16 mouse cellular contexts compared by ENCODE assay signal in the genomic region with DNA sequence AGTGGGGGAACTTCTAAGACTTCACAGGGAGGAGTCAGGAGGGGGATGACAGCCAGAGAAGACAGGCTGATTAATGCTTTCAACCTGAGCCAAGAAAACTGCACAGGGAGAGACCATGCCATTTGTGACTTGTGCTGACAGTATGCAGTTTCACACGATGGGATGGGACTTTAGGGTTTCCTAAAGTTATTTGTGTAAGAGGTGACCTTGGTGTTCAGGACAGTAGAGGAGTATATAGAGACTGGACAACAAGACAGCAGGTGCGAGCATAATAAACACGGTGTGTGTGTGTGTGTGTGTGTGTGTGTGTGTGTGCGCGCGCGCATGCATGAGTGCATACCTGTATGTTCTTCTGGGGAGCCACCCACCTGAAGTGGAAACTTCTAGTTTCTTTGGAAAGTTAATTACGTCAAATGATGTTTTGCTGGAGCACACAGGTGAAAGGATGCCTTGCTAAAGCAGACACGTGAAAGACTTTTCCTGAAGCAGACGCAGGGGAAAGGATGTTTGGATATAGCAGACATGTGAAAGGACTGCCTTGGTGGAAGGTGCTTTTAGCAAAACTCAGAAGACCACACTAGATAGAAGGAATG. TPM values are rescaled to one million over a fixed set of nuclear protein-coding genes. Genes with fewer than 3 reads are reported as not detected.
DNase-seq lines count a peak whose midpoint lies in the region; ATAC-seq and TF ChIP-seq lines count a peak whose summit lies in the region.
"Had no signal": no experiment of that assay in that cellular context is flagged by ENCODE, and none has a peak within 500 bp of the region (broad histone marks: within the 10 kb centered on the region; RNA-seq: fewer than 3 reads in every experiment).

No protein-coding gene starts in this region.

- no peak overlapping the region for H3K9ac ChIP-seq in heart, postnatal 0 days (replicated peaks; ENCODE audit: low read depth, low read length)
- H3K9ac ChIP-seq in lung, postnatal 0 days (replicated peaks; ENCODE audit: low read depth), result no peak overlapping the region
- no peak overlapping the region for H3K9ac ChIP-seq in stomach, embryonic 16.5 days (ENCODE audit: low read length)
- no peak overlapping the region for H3K9ac ChIP-seq in midbrain, embryonic 13.5 days (replicated peaks)
- H3K9ac ChIP-seq: neural tube, embryonic 12.5 days had no signal

- 0 out of 2 replicates have a peak, but pooled peaks have one; percentile 27 for ATAC-seq in heart, postnatal 0 days (ENCODE audit: insufficient read depth, low read depth)
- peak; percentile 40 for ATAC-seq in lung, postnatal 0 days
- ATAC-seq in stomach, embryonic 16.5 days (ENCODE audit: insufficient read depth, low FRiP score), result no peak
- ATAC-seq in midbrain, embryonic 13.5 days, result no peak
- ATAC-seq: midbrain, embryonic 16.5 days had no signal

- H3K9me3 ChIP-seq in heart, postnatal 0 days (replicated peaks; ENCODE audit: control insufficient read depth, low read length), result no peaks in the 10 kb centered on the region
- H3K9me3 ChIP-seq in lung, postnatal 0 days (ENCODE audit: low read length), result no peaks in the 10 kb centered on the region
- H3K9me3 ChIP-seq in stomach, embryonic 16.5 days (replicated peaks; ENCODE audit: control insufficient read depth, low read length), result no peaks in the 10 kb centered on the region
- H3K9me3 ChIP-seq in midbrain, embryonic 13.5 days, result no peaks in the 10 kb centered on the region
- H3K9me3 ChIP-seq: neural tube, embryonic 12.5 days had no signal

- TF ChIP-seq EP300 in heart, postnatal 0 days (IDR thresholded peaks at IDR 0.05; ENCODE audit: low read depth), result no peak
- TF ChIP-seq EP300 in lung, postnatal 0 days (IDR thresholded peaks at IDR 0.05), result peak; percentile 81

- no peak overlapping the region for H3K4me3 ChIP-seq in heart, postnatal 0 days (ENCODE audit: low read depth, low read length)
- no peak overlapping the region for H3K4me3 ChIP-seq in lung, postnatal 0 days (ENCODE audit: low read depth, low read length)
- H3K4me3 ChIP-seq in embryonic fibroblast, embryonic 13.5 days (ENCODE audit: insufficient read depth, low read length), result no peak overlapping the region
- H3K4me3 ChIP-seq in stomach, embryonic 16.5 days (replicated peaks; ENCODE audit: low read length), result no peak overlapping the region
- H3K4me3 ChIP-seq in midbrain, embryonic 13.5 days (replicated peaks), result no peak overlapping the region
- H3K4me3 ChIP-seq: neural tube, embryonic 12.5 days had no signal

- no peak for DNase-seq in heart, postnatal 0 days (ENCODE audit: low spot score)
- DNase-seq in heart, adult 9 months (ENCODE audit: low spot score in 2 of 2), result no peak
- peak; percentile 54 for DNase-seq in lung, postnatal 0 days (ENCODE audit: low spot score)
- DNase-seq in lung, postnatal 14 days, result no peak
- DNase-seq: adrenal gland, postnatal 25 days; cerebellum, postnatal 36 days; heart, postnatal 4 days; kidney, adult 18-20 months; spleen, adult 18-20 months; thymus, adult 18-20 months had no signal

- no peak for TF ChIP-seq CTCF in heart, postnatal 0 days (IDR thresholded peaks at IDR 0.05; ENCODE audit: low read depth)
- TF ChIP-seq CTCF in lung, postnatal 0 days (IDR thresholded peaks at IDR 0.05), result no peak
- TF ChIP-seq CTCF in embryonic fibroblast, embryonic 13.5 days (IDR thresholded peaks at IDR 0.05; ENCODE audit: borderline replicate concordance, insufficient read depth, low read length), result no peak

- no peak for TF ChIP-seq POLR2A in embryonic fibroblast, embryonic 13.5 days (IDR thresholded peaks at IDR 0.05; ENCODE audit: low read depth, low read length)

- WGBS in heart, postnatal 0 days, result 78% methylated on average over 10 of the region's 10 CpGs
- 63% methylated on average over 10 of the region's 10 CpGs for WGBS in lung, postnatal 0 days
- WGBS in stomach, embryonic 16.5 days, result 76% methylated on average over 10 of the region's 10 CpGs
- WGBS in midbrain, embryonic 13.5 days, result 91% methylated on average over 10 of the region's 10 CpGs

- peaks cover 87% of the 10 kb centered on the region for H3K27me3 ChIP-seq in heart, postnatal 0 days (ENCODE audit: control insufficient read depth, insufficient read depth, low read length)
- no peaks in the 10 kb centered on the region for H3K27me3 ChIP-seq in lung, postnatal 0 days (replicated peaks; ENCODE audit: insufficient read depth, low read length)
- H3K27me3 ChIP-seq in stomach, embryonic 16.5 days (ENCODE audit: control insufficient read depth, insufficient read depth, low read length), result no peaks in the 10 kb centered on the region
- no peaks in the 10 kb centered on the region for H3K27me3 ChIP-seq in midbrain, embryonic 13.5 days
- H3K27me3 ChIP-seq: neural tube, embryonic 12.5 days had no signal

- peaks cover 7% of the 10 kb centered on the region for H3K4me1 ChIP-seq in heart, postnatal 0 days (ENCODE audit: control insufficient read depth, insufficient read depth)
- H3K4me1 ChIP-seq in lung, postnatal 0 days (ENCODE audit: insufficient read depth, low read depth, low read length), result peaks cover 19% of the 10 kb centered on the region; the same call in 1 of the 2 replicates
- peaks cover 17% of the 10 kb centered on the region for H3K4me1 ChIP-seq in embryonic fibroblast, embryonic 13.5 days (ENCODE audit: control insufficient read depth, insufficient read depth, low read length)
- peaks cover 23% of the 10 kb centered on the region for H3K4me1 ChIP-seq in stomach, embryonic 16.5 days (ENCODE audit: control insufficient read depth, insufficient read depth, low read length)
- H3K4me1 ChIP-seq in midbrain, embryonic 13.5 days (replicated peaks), result peaks cover 14% of the 10 kb centered on the region; the same call in 1 of the 2 replicates

- no peak overlapping the region for H3K4me2 ChIP-seq in heart, postnatal 0 days (ENCODE audit: low read depth, low read length)
- H3K4me2 ChIP-seq in lung, postnatal 0 days (replicated peaks; ENCODE audit: low read depth, low read length), result no peak overlapping the region
- H3K4me2 ChIP-seq in stomach, embryonic 16.5 days (ENCODE audit: low read depth, low read length), result no peak overlapping the region
- H3K4me2 ChIP-seq in midbrain, embryonic 13.5 days (replicated peaks), result no peak overlapping the region
- H3K4me2 ChIP-seq: liver, embryonic 11.5 days; neural tube, embryonic 12.5 days had no signal

- H3K27ac ChIP-seq in heart, postnatal 0 days (ENCODE audit: low read depth), result 0 out of 2 replicates have a peak overlapping the region, but pooled peaks have one; percentile 16
- peak overlapping the region; percentile 85 for H3K27ac ChIP-seq in lung, postnatal 0 days (ENCODE audit: low read length)
- peak overlapping the region; percentile 91 for H3K27ac ChIP-seq in embryonic fibroblast, embryonic 13.5 days (ENCODE audit: insufficient read depth, low read length)
- H3K27ac ChIP-seq in stomach, embryonic 16.5 days (ENCODE audit: low read length), result peak overlapping the region; percentile 43
- H3K27ac ChIP-seq in midbrain, embryonic 13.5 days, result no peak overlapping the region
- H3K27ac ChIP-seq: neural tube, embryonic 12.5 days had no signal

- no peaks in the 10 kb centered on the region for H3K36me3 ChIP-seq in heart, postnatal 0 days (replicated peaks; ENCODE audit: control insufficient read depth, insufficient read depth, low read length)
- no peaks in the 10 kb centered on the region for H3K36me3 ChIP-seq in lung, postnatal 0 days (ENCODE audit: insufficient read depth, low read length)
- H3K36me3 ChIP-seq in stomach, embryonic 16.5 days (ENCODE audit: control insufficient read depth, insufficient read depth, low read length), result no peaks in the 10 kb centered on the region
- no peaks in the 10 kb centered on the region for H3K36me3 ChIP-seq in midbrain, embryonic 13.5 days
- H3K36me3 ChIP-seq: neural tube, embryonic 12.5 days had no signal

RNA-seq across cellular contexts. Expression of gene Nedd9, which starts 29.3 kb away (rescaled TPM):
- 28.2 and 42.6 TPM in 2 replicates for total RNA-seq in heart, postnatal 0 days (2014; rRNA removed; ENCODE audit: low replicate concordance)
- polyA plus RNA-seq in heart, postnatal 0 days (2015; fragmentation: Nextera tagmentation; extraction: Ambion mirVana), result 9.0 and 10.1 TPM in 2 replicates
- 79.1 and 79.3 TPM in 2 replicates for polyA plus RNA-seq in lung, postnatal 0 days (2015; fragmentation: Nextera tagmentation; extraction: Ambion mirVana)
- polyA plus RNA-seq in embryonic fibroblast, embryonic 13.5 days (2011; ENCODE audit: insufficient read length, low read depth, missing spikeins), result 51.7 and 65.6 TPM in 2 replicates
- 25.0 and 28.3 TPM in 2 replicates for polyA plus RNA-seq in stomach, embryonic 16.5 days (2015; fragmentation: Nextera tagmentation; extraction: Ambion mirVana)
- polyA plus RNA-seq in midbrain, embryonic 13.5 days (2015; fragmentation: Nextera tagmentation; extraction: Ambion mirVana), result 11.5 and 15.9 TPM in 2 replicates

Comparison
In these comparisons a context has a peak if more than half of its experiments do, and no peak if none do; other contexts are left out.
1. ATAC-seq: peak in heart, postnatal 0 days (single experiment) and lung, postnatal 0 days (single experiment); none in stomach, embryonic 16.5 days (single experiment) and midbrain, embryonic 13.5 days (single experiment).